ENCODE assay signal across 8 mouse cellular contexts in genomic region chr11:9010853-9011339, GRCm38 (mm10). TPM values are rescaled to one million over a fixed set of nuclear protein-coding genes. Genes with fewer than 3 reads are reported as not detected.
DNase-seq lines count a peak whose midpoint lies in the region; ATAC-seq and TF ChIP-seq lines count a peak whose summit lies in the region.

Gene Hus1 (minus strand): TSS chr11:9011191.

- WGBS in forebrain, embryonic 14.5 days = under 1% methylated on average over 43 of the region's 43 CpGs
- WGBS in neural tube, embryonic 15.5 days = 0% methylated on average over 43 of the region's 43 CpGs

- H3K4me1 ChIP-seq in ES-Bruce4 (ENCODE audit: control insufficient read depth, insufficient read depth, low read length) = no peaks in the 10 kb centered on the region
- H3K4me1 ChIP-seq in forebrain, embryonic 14.5 days (ENCODE audit: control insufficient read depth, insufficient read depth, low read length) = peaks cover 4% of the 10 kb centered on the region; the same call in 1 of the 2 replicates
- peaks cover 12% of the 10 kb centered on the region for H3K4me1 ChIP-seq in neural tube, embryonic 15.5 days

- H3K27ac ChIP-seq in ES-Bruce4 (ENCODE audit: insufficient read depth, low read length) = peak within 1 kb of the TSS; percentile 42
- H3K27ac ChIP-seq in forebrain, embryonic 14.5 days (ENCODE audit: low read depth, low read length) = peak within 1 kb of the TSS; percentile 82
- peak within 1 kb of the TSS; percentile 87 for H3K27ac ChIP-seq in neural tube, embryonic 15.5 days (replicated peaks)

- peak; percentile 84 for DNase-seq in forebrain, embryonic 14.5 days (ENCODE audit: low spot score)
- peak; percentile 91 to 93 for DNase-seq in heart, postnatal 14 days
- DNase-seq in layer of hippocampus, adult 11-12 months (ENCODE audit: low spot score) = peak; percentile 77
- DNase-seq in lung, adult 18-20 months = peak; percentile 88 to 89
- peak; percentile 88 for DNase-seq in testis, postnatal 14 days (ENCODE audit: low spot score)

- peaks cover 2% of the 10 kb centered on the region; the same call in 1 of the 2 replicates for H3K27me3 ChIP-seq in ES-Bruce4 (ENCODE audit: control insufficient read depth, insufficient read depth, low read length, poor library complexity, severe bottlenecking)
- no peaks in the 10 kb centered on the region for H3K27me3 ChIP-seq in forebrain, embryonic 14.5 days (replicated peaks; ENCODE audit: control insufficient read depth, insufficient read depth, low read length)
- H3K27me3 ChIP-seq in neural tube, embryonic 15.5 days (replicated peaks) = no peaks in the 10 kb centered on the region

- H3K9me3 ChIP-seq in ES-Bruce4 (replicated peaks; ENCODE audit: control insufficient read depth, insufficient read depth, low read length, poor library complexity, severe bottlenecking) = no peaks in the 10 kb centered on the region
- no peaks in the 10 kb centered on the region for H3K9me3 ChIP-seq in forebrain, embryonic 14.5 days (replicated peaks; ENCODE audit: control insufficient read depth, low read length)
- H3K9me3 ChIP-seq in neural tube, embryonic 15.5 days (replicated peaks) = no peaks in the 10 kb centered on the region

- peak; percentile 96 for ATAC-seq in cerebellum, adult (ENCODE audit: insufficient number of reproducible peaks, low FRiP score, low TSS enrichment)
- peak; percentile 95 for ATAC-seq in forebrain, embryonic 14.5 days
- peak; percentile 89 for ATAC-seq in neural tube, embryonic 15.5 days (ENCODE audit: low FRiP score)

- no peak for TF ChIP-seq EP300 in ES-Bruce4 (IDR thresholded peaks at IDR 0.05; ENCODE audit: insufficient read depth, low read depth, low read length)

- H3K4me2 ChIP-seq in forebrain, embryonic 14.5 days (ENCODE audit: low read length) = peak within 1 kb of the TSS; percentile 65
- peak within 1 kb of the TSS; percentile 84 for H3K4me2 ChIP-seq in neural tube, embryonic 15.5 days

- peaks cover 13% of the 10 kb centered on the region; the same call in 1 of the 2 replicates for H3K36me3 ChIP-seq in ES-Bruce4 (ENCODE audit: control insufficient read depth, insufficient read depth, low read length, poor library complexity, severe bottlenecking)
- peaks cover 12% of the 10 kb centered on the region for H3K36me3 ChIP-seq in forebrain, embryonic 14.5 days (ENCODE audit: control insufficient read depth, insufficient read depth, low read length)
- no peaks in the 10 kb centered on the region; the same call in 1 of the 2 replicates for H3K36me3 ChIP-seq in neural tube, embryonic 15.5 days

- intact Hi-C loops in heart, postnatal 14 days (cut with DNase I) = loop anchor here (5.0 kb wide), 1 partner anchor 106 kb away; the partner anchor contains the start of gene Upp1

- H3K4me3 ChIP-seq in ES-Bruce4 (ENCODE audit: low read depth, low read length) = peak within 1 kb of the TSS; percentile 94
- peak within 1 kb of the TSS; percentile 63 for H3K4me3 ChIP-seq in forebrain, embryonic 14.5 days (ENCODE audit: low read depth, low read length)
- peak within 1 kb of the TSS; percentile 73 for H3K4me3 ChIP-seq in neural tube, embryonic 15.5 days (replicated peaks)

- peak within 1 kb of the TSS; percentile 85 for H3K9ac ChIP-seq in ES-Bruce4 (ENCODE audit: low read depth, poor library complexity, severe bottlenecking)
- peak within 1 kb of the TSS; percentile 77 for H3K9ac ChIP-seq in forebrain, embryonic 14.5 days (ENCODE audit: low read length)
- peak within 1 kb of the TSS; percentile 76 for H3K9ac ChIP-seq in neural tube, embryonic 15.5 days (replicated peaks)

- peak; percentile 45 for TF ChIP-seq POLR2A in ES-Bruce4 (IDR thresholded peaks at IDR 0.05; ENCODE audit: insufficient read depth, low read length)

- no peak for TF ChIP-seq CTCF in ES-Bruce4 (IDR thresholded peaks at IDR 0.05; ENCODE audit: low read depth, low read length)

RNA-seq across cellular contexts. Expression of gene Hus1, which starts in this region (rescaled TPM):
- 30.6 and 33.7 TPM in 2 replicates for polyA plus RNA-seq in ES-Bruce4 (2011; ENCODE audit: insufficient read depth, insufficient read length, low read depth, missing spikeins)
- polyA plus RNA-seq in forebrain, embryonic 14.5 days (2014; fragmentation: Nextera tagmentation; extraction: Ambion mirVana) = 9.8 and 11.6 TPM in 2 replicates
- 10 to 100 TPM; 10.8 to 12.1 TPM for total RNA-seq in heart, postnatal 14 days (2021)
- polyA plus RNA-seq in neural tube, embryonic 15.5 days (2015; fragmentation: Nextera tagmentation; extraction: Ambion mirVana) = 11.0 and 13.8 TPM in 2 replicates

Comparison
In these comparisons a context has a peak if more than half of its experiments do, and no peak if none do; other contexts are left out.
1. Peak in every context shown above with its lines: DNase-seq, ATAC-seq, H3K4me3 ChIP-seq and H3K27ac ChIP-seq.